Mouse (Mus musculus) kidney, adult 18-20 months (tissue): ENCODE results near the gene Lekr1.

Source experiments
- DNase-seq: peaks from one replicate; pipeline ENCODE4 v3.0.0; 2021

Lekr1 gene

DNA sequence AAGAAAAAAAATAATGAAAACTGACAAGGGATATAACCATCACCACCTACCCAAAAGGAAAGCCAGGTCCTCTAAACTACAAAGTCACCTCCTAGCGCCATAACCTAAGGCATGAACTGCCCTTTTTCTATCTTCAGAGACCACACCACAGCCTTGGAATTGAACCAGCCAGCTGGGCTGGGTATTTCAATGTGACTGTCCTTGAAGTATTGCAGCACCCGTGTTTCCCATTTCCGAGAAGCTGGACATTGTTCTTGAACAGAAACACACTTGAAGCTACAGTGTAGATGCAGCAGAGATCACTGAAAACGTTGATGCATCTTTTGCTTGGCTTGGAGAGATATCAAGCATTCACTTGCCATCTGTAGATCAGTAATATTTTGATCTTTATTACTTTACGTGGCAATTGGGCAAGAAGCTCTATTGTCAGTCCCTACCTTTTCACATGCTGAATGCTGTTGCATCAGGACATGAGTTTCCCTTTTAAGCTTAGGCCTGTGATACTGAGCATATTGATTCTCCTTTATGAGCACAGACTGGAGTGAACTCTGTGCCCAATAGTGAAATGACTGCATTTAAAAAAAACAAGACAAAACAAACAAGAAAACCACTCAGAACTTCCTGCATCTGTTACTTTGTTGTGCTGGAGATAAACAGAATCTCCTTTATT, 176.6 kb downstream of the Lekr1 start:
- DNase-seq, result no peak

DNA sequence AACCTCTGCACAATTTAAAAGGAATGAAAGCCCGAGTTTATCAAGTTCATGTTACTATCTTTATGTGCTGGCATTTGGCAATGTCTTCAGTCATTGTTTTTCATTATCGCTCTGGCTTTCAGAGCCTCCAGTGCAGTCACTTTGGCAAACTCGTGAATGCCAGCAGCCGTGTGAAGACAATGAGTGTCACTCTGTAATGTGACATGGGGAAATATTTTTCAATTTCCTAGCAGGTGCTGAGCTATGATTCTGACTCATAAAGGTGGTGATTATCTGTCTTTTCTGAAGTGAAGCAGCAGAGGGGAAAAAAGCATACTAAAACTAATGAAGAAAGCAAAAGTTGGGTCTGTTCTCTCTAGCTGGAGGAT, 177.1 kb downstream of the Lekr1 start:
- DNase-seq, result no peak

DNA sequence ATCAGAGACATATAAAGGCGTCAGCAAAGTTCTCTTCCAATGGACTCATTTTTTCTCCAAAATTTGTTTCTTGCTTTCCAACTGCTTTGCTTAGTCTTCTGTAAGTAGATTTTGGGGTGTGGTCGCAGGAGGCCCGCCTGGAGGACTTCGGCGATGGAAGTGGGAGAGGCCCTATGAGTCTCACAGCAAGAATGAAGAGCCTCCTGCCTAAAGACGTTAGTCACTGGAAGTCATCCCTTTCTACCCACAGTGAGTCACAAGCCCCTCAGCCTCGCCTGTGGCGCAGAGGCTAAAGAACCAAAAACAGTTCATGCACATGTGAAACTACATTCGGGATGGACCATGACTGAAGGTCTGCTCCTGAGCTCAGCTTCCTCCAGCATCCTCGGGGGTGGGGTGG, 178.3 kb downstream of the Lekr1 start:
- DNase-seq, result no peak

DNA sequence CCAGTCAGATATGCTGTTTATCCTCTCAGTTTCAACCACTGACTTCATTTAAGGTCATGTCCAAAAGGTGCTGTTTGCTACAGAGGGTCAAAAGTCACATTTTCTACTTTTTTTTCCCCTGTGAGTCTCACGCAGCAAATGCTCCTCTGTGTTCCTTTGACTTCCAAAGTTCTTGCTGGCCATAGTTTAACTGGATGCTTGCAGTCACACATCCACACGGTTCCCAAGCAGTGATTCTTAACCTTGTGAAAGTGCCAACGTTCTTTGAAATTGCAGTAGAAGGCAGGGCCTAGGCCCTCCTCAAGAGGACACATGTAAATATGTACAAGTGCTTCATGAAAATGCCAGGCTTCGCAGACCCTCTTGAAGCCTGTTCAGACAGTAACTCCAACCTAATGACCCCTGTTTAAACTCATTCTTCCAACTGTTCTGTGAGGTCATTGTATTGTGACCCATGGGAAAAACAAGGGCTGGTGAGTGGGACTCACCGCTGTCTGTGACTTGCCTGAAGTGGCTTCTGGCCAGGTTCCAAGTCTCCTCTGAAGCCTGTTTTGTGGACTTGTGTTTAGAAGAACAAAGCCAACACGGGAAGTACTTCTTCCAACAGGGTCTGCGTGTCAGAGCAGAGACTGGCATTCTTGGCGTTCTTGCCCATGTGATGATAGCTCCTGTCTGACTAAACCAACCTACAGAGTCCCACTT, 179.0 kb downstream of the Lekr1 start:
- DNase-seq, result peak; percentile 31

- no peak for DNase-seq
Measured at GRCm38 (mm10) chr3:65847158-65847787, 181.2 kb downstream of the Lekr1 start.

DNA sequence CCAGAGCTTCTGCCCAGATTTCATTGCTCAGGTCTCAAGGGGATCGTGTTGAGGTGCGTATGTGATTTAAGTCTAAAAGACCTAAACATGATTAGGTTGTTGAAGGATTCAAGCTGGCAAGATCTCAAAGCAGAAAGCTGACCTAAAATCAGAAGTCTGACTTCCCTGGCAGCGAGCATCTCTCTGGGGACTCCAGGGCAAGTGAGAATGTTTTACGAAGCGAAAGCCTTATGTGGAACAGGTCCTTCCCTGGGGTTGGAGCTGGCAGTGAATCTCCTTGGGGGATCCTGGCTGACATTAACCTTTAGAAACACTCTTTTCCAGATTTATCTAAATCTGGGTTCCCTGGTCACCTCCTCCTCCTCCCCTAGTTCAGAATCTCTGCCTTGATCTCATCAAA, 187.7 kb downstream of the Lekr1 start:
- DNase-seq, result no peak

DNA sequence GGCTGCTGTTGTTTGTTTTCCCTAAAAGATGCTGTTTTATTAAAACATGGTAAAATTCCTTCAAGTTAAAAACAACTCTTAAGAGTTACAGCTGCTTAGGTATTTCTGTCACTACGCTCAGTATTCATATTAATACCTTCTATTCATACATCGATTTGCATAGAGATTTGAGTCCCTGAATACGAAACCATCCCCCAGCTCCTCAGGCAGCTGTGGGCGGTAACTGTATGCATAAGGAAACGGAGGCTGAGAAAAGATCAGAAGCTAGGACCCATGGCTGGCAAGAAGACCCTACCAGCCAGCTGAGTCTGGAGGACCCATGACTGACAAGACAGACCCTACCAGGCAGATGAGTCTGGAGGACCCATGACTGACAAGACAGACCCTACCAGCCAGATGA, 189.5 kb downstream of the Lekr1 start:
- DNase-seq, result no peak

- DNase-seq, result peak; percentile 24
Measured at GRCm38 (mm10) chr3:65858118-65858517, 192.1 kb downstream of the Lekr1 start.

DNA sequence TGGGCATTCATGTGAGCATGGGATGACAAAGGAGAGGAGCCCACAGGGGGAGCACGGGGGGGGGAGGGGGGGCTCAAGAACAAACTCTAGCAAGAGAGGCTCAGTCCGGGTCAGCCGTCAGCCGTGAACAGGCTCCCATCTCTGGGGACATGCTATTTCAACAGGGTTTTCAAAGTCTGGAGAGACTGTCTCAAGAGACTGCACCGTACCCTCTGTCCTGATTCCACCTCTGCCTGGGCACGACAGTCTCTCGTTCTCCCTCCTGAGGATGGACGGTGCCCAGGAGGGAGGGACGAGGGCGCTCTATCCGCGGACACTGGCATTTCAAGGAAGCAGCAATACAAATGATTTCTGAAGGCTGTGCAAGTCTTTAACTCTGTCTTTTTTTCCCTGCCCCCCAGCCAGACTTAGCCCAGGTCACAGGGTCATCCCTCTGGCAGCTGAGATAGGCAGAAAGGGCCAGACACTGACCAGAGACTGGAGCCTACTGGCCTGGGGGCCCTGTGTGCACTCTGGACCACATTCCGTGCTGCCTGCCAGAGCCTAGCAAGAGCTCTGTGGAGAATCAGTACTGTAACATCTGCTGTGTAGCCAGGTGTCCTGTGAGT, 192.8 kb downstream of the Lekr1 start:
- peak; percentile 65 for DNase-seq

- DNase-seq, result no peak
Measured at GRCm38 (mm10) chr3:65859750-65860149, 193.7 kb downstream of the Lekr1 start.

GRCm38 (mm10) chr3:65860903-65861302, 194.9 kb downstream of the Lekr1 start:
- no peak for DNase-seq

DNA sequence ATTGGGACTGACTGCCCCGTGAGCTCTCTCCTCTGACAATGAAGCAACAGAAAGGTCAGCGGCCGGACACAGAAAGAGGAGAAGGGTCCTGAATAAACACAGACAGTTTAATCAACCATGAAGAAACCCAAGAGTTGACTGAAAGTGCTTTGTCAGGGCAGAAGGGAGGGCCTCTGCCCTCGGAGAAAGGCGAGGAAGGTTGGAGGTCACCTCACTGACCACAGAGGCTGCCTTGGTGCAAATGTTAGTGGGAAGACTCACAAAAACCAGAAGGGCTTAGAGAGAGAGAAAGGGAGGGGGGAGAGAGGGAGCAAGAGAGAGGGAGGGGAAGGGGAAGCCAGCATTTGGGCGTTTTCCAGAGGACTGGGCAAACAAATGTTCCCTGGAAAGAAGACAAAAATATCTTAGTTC, 195.4 kb downstream of the Lekr1 start:
- peak; percentile 43 for DNase-seq

DNA sequence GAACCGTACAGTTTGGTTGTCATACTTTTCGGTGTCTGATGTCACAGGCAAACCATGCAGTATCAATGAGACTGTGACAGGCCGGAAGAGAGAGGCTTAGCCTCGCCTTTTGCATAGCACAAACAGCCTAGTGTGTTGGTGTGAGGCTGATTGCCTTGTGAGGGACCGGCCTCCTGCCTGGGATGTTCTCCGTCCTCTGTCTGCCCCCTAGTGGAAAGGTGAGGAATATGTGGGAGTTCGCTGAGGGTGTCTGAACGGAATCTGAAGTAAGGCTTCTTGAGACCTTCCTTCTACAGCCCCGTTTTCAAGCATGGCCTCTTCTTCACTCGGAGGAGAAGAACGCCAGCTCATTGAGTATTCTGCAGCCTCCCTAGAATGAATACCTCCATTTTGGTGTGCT, 197.3 kb downstream of the Lekr1 start:
- DNase-seq, result peak; percentile 79

- no peak for DNase-seq
Measured at GRCm38 (mm10) chr3:65863762-65864377, 197.8 kb downstream of the Lekr1 start.

DNA sequence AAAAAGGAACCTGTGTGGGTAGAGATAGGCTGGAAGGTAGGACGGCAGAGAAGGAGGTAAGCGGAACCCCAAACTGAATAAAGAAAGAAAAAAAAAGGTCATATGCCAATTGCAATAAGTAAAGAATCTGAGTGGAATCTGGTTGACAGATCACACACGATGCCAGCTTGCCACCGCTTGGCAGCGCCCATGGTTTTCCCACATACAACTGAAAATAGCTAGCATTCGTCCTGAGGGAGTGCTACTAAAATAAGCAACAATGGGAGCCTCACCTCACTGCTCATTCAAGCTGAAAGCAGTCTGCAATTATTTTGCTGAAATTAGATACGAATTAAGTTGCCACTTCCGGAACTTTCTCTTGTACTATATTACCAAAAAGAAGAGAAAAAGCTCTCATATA, 202.9 kb downstream of the Lekr1 start:
- DNase-seq, result no peak

DNA sequence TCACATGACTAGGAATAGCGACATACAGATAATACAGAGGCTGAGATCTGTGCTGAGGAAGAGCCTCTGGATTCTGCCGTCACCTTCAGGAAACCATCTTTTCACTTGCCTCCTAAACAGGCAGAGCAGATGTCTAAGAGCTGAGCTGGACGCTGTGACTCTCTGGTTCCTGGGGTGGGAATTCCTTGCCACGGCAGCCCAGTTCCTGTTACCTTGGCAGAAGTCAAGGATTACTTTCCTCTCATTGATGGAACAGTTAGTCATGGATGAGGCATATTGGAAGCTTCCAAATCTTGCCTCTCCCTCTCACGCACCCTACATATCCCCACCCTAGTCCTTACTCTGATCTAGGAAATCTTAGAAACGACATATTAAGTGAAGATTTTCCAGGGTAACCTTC, 203.7 kb downstream of the Lekr1 start:
- DNase-seq, result no peak

DNA sequence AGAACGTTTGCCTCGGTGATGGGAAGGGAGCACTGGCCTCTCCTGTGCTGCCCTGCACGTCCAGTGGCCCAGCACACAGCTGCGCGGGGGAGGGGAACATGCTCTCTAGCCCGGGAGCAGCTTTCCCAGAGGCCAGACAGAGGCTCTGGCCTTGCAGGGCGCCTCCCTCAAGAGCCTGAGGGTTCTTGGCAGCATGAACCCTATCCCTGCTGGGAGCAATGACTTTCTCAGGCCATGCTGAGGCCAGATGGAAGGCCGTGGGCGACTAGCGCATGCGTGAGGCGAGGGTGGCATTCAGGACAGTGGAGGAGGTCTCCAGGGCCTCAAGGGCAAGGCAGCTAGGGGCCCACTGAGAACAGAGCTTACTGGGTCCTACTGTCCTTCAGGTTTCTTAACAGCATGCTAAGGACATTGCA, 205.2 kb downstream of the Lekr1 start:
- DNase-seq, result peak; percentile 68

GRCm38 (mm10) chr3:65871609-65872272, 205.7 kb downstream of the Lekr1 start:
- DNase-seq, result no peak

DNA sequence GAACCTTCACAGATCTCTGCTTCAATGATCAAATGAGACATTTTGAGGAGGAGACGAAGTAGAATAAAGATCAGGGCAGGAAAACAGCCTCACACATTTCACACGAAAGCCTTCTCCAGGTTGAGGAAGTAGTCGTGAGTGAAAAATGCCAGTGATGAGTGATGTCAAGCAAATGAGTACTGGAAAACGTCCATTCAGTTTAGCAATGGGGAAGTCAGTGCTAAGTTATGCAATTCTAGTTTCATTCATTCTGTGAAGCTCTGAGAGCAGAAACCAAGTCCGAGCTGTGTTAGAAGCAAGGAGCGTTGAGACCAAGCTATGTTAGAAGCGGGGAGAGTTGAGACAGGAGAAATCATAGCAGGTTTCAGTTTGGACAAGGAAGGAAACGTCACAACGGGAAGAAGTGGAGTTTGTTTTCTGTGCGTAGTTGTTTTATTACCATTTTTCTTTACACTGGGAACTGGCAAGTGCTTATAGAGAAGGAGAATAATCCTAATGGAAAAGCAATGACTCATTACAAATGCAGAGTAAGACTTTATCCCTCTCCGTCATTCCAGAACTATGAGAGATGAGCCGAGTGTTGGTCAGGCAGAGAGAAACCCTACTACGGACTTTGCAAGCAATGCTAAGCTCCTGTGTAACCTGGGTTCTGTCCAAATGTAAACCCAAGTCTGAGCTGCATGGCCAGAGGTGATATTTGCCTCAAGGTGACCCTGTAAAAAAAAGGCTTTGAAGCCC, 207.2 kb downstream of the Lekr1 start:
- DNase-seq, result no peak
